In the genomic region with DNA sequence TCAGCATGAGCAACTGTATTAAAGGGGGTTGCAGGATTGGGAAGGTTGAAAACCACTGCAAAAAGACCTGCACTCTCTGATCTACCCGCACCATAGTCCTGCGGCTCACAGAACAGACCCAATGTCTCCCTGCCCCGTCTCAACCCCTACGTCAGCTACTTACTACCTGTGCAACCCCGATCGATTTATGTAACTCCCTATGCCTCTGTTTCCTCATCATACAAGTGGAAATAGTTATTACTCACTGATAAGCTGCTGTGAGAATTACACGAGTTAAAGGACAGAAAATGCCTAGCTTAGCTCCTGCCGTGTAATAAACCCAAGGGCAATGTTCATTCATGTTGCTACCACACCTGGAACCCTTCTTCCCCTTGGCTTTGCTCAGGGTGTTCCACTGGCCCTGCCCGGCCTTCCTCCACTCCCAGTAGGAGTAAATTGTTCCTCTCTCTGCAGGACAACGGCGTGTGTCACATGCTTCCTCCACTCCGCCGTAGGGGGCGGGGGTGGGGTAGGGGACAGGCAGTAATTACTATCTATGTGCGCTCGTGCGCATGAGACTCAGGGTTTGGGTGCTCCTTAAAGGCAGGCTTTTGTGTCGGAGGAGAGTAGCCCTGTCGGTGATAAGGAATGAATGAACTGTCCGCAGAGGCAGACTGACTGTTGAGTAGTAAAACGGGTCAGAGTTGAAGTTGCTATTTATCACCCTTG, we compare ENCODE assay signal across 8 mouse cellular contexts. TPM values are rescaled to one million over a fixed set of nuclear protein-coding genes. Genes with fewer than 3 reads are reported as not detected.
DNase-seq lines count a peak whose midpoint lies in the region; ATAC-seq lines count a peak whose summit lies in the region.

No protein-coding gene starts in this region.

- 42% methylated on average over 21 of the region's 21 CpGs for WGBS in embryonic facial prominence, embryonic 12.5 days
- WGBS in hindbrain, embryonic 13.5 days = 41% methylated on average over 21 of the region's 21 CpGs

- peak overlapping the region; percentile 27; the same call in 1 of the 2 replicates for H3K4me2 ChIP-seq in embryonic facial prominence, embryonic 12.5 days (replicated peaks)
- H3K4me2 ChIP-seq in hindbrain, embryonic 13.5 days = peak overlapping the region; percentile 41

- peak; percentile 33 to 43 for DNase-seq in spleen, postnatal 36 days (ENCODE audit: low spot score in 2 of 2)
- no peak for DNase-seq in spleen, postnatal 14 days (ENCODE audit: low spot score in 2 of 2)
- DNase-seq in lung, postnatal 10 days = peak; percentile 46
- peak; percentile 53 for DNase-seq in testis, postnatal 14 days (ENCODE audit: low spot score)
- DNase-seq in layer of hippocampus, postnatal 10 days (ENCODE audit: low spot score in 2 of 2) = no peak
- no peak for DNase-seq in cerebellum, adult 11 months

- H3K4me1 ChIP-seq in embryonic facial prominence, embryonic 12.5 days = 0 out of 2 replicates have a peak, but pooled peaks cover 8% of the 10 kb centered on the region
- H3K4me1 ChIP-seq in hindbrain, embryonic 13.5 days (replicated peaks) = peaks cover 19% of the 10 kb centered on the region

- no peaks in the 10 kb centered on the region for H3K36me3 ChIP-seq in embryonic facial prominence, embryonic 12.5 days
- H3K36me3 ChIP-seq in hindbrain, embryonic 13.5 days = no peaks in the 10 kb centered on the region

- no peak overlapping the region for H3K27ac ChIP-seq in embryonic facial prominence, embryonic 12.5 days
- no peak overlapping the region for H3K27ac ChIP-seq in hindbrain, embryonic 13.5 days

- H3K27me3 ChIP-seq in embryonic facial prominence, embryonic 12.5 days = no peaks in the 10 kb centered on the region
- H3K27me3 ChIP-seq in hindbrain, embryonic 13.5 days = 0 out of 2 replicates have a peak, but pooled peaks cover 2% of the 10 kb centered on the region

- no peak overlapping the region for H3K4me3 ChIP-seq in embryonic facial prominence, embryonic 12.5 days
- H3K4me3 ChIP-seq in hindbrain, embryonic 13.5 days = peak overlapping the region; percentile 16

- no peak overlapping the region for H3K9ac ChIP-seq in embryonic facial prominence, embryonic 12.5 days
- no peak overlapping the region for H3K9ac ChIP-seq in hindbrain, embryonic 13.5 days

- no peak for ATAC-seq in embryonic facial prominence, embryonic 12.5 days (ENCODE audit: insufficient number of reproducible peaks, insufficient read depth, low FRiP score, low TSS enrichment)
- ATAC-seq in hindbrain, embryonic 13.5 days (ENCODE audit: low FRiP score) = peak; percentile 44; the same call in 1 of the 2 replicates

- H3K9me3 ChIP-seq in embryonic facial prominence, embryonic 12.5 days = no peaks in the 10 kb centered on the region
- H3K9me3 ChIP-seq in hindbrain, embryonic 13.5 days = no peaks in the 10 kb centered on the region

RNA-seq across cellular contexts. Expression of a gene that starts 2.7 kb away (rescaled TPM):
- polyA plus RNA-seq in embryonic facial prominence, embryonic 12.5 days (2016; fragmentation: Nextera tagmentation; extraction: Ambion mirVana) = 2.5 and 3.7 TPM in 2 replicates
- 1.7 and 1.9 TPM in 2 replicates for polyA plus RNA-seq in hindbrain, embryonic 13.5 days (2015; fragmentation: Nextera tagmentation; extraction: Ambion mirVana)
- total RNA-seq in layer of hippocampus, postnatal 10 days (2021) = 1 to 10 TPM; 1.7 to 1.9 TPM

RNA-seq across cellular contexts. Expression of a gene that starts 53.3 kb away (rescaled TPM):
- 52.7 and 57.9 TPM in 2 replicates for polyA plus RNA-seq in embryonic facial prominence, embryonic 12.5 days (2016; fragmentation: Nextera tagmentation; extraction: Ambion mirVana)
- polyA plus RNA-seq in hindbrain, embryonic 13.5 days (2015; fragmentation: Nextera tagmentation; extraction: Ambion mirVana) = 10.6 and 11.6 TPM in 2 replicates
- total RNA-seq in layer of hippocampus, postnatal 10 days (2021) = 1 to 10 TPM; 3.8 to 4.1 TPM

Comparison
In these comparisons a context has a peak if more than half of its experiments do, and no peak if none do; other contexts are left out.
1. DNase-seq: peak in spleen, postnatal 36 days (2 of 2), lung, postnatal 10 days (single experiment) and testis, postnatal 14 days (single experiment); none in spleen, postnatal 14 days (0 of 2), layer of hippocampus, postnatal 10 days (0 of 2) and cerebellum, adult 11 months (single experiment).